Mouse (Mus musculus): ENCODE data around the gene Tmem38b.

GRCm38 (mm10) chr4:53900386-53900971 is 74.6 kb downstream of the Tmem38b start:
- TF ChIP-seq CTCF (IDR thresholded peaks at IDR 0.05; ENCODE audit: insufficient read depth, low read depth, low read length) (no peak), POLR2A (IDR thresholded peaks at IDR 0.05; ENCODE audit: insufficient read depth, low read depth, low read length) (no peak)

All from olfactory bulb, adult 2 months (tissue).